Mouse (Mus musculus): ENCODE results near the gene Slc39a8. TPM values are rescaled to one million over a fixed set of nuclear protein-coding genes. Genes with fewer than 3 reads are reported as not detected.

The Slc39a8 gene
- total RNA-seq (2021), result 1 to 10 TPM; 2.3 to 3.1 TPM
- long read RNA-seq, experiment 1, partial matches to known transcripts, result 0 of 3 reads
- long read RNA-seq, experiment 1, other reads (novel, unspliced or antisense), result 0 of 3 reads
- long read RNA-seq, experiment 2, partial matches to known transcripts, result 0 of 2 reads
- long read RNA-seq, experiment 2, other reads (novel, unspliced or antisense), result 0 of 2 reads

DNA sequence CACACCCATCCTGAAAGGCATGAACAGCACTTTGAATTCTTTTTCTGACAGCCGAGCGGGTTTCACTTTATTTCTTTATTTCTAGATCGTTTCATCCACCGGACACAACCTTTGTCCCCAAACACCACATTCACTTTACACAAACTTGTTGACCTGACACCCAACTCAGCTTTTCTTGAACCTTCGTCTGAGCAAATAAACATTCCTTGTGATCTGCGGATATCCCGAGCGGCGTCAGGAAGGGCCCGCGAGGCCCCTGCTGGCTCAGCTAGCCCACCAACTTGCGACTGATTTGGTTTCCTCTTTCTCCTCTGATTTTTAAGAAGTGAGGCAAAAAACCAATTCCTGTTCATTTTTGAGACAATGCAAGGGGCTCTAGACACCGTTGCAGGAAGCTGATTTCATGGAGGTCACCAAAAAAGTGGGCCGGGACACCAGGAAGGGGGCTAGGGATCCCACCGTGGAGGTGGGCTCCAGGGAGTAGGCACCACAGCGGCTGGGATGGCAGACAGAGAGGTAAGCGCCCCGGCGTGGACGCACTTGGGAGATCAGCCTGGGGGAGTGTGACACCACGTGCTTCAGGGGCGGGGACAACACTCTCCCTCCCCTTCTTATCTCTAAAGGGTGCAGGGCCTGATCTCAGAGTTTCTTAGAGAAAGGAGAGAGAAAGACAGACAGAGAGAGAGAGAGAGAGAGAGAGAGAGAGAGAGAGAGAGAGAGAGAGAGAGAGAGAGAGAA is at the start of gene Slc39a8:
Gene Slc39a8, plus strand, starts transcription at position 264 of the 738 bp plus-strand sequence.
- DNase-seq (ENCODE audit: low spot score in 2 of 2), result peak; percentile 55 to 58

- DNase-seq (ENCODE audit: low spot score in 2 of 2), result no peak
Measured at GRCm38 (mm10) chr3:135785065-135785464, 40.0 kb upstream of the Slc39a8 start.

- DNase-seq (ENCODE audit: low spot score in 2 of 2), result no peak
Measured at GRCm38 (mm10) chr3:135796117-135796516, 29.0 kb upstream of the Slc39a8 start.

- DNase-seq (ENCODE audit: low spot score in 2 of 2), result no peak
Measured at GRCm38 (mm10) chr3:135798241-135798640, 26.8 kb upstream of the Slc39a8 start.

DNA sequence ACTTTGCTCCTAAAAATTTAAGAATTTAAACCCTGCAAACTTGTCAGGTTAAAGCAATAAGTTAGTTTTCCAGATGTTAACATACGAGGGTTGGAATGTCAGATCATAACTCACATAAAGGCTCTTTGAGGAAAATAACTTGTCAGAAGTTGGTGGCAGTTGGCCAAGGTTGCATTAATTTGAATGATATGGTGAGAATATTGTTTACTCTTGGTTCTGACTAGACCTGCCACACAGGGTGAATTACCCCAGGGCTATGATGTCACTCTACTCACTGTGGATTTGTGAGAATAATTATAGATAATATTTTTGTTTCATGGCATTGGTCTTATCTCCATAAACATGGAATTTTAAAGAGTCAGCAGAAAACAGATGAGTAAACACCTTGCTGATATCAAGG is 26.4 kb upstream of the Slc39a8 start:
- no peak for DNase-seq (ENCODE audit: low spot score in 2 of 2)

DNA sequence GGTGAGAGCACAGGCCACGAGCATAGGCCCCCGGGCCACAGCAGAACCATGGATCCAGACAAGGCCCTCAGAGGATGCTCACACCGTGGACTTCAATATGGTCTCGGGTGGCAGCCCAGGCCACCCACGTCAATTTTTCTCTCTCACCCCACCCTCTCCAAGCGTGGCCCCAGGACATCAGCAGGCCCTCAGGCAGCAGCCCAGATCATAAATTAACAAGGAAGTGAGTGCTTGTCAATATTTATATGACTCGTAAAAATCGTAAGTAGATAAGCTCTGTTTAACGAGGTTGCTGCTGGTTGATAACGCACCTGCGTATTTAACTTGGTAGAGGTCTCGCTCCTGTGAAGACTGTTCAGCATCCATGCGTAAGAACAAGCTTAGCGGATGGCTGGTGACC is 10.4 kb upstream of the Slc39a8 start:
- no peak for DNase-seq (ENCODE audit: low spot score in 2 of 2)

GRCm38 (mm10) chr3:135815973-135816727 is 8.9 kb upstream of the Slc39a8 start:
- no peak for DNase-seq (ENCODE audit: low spot score in 2 of 2)

GRCm38 (mm10) chr3:135817124-135817523 is 8.0 kb upstream of the Slc39a8 start:
- no peak for DNase-seq (ENCODE audit: low spot score in 2 of 2)

GRCm38 (mm10) chr3:135824436-135824835 is 643 bp upstream of the Slc39a8 start:
- no peak for DNase-seq (ENCODE audit: low spot score in 2 of 2)

DNA sequence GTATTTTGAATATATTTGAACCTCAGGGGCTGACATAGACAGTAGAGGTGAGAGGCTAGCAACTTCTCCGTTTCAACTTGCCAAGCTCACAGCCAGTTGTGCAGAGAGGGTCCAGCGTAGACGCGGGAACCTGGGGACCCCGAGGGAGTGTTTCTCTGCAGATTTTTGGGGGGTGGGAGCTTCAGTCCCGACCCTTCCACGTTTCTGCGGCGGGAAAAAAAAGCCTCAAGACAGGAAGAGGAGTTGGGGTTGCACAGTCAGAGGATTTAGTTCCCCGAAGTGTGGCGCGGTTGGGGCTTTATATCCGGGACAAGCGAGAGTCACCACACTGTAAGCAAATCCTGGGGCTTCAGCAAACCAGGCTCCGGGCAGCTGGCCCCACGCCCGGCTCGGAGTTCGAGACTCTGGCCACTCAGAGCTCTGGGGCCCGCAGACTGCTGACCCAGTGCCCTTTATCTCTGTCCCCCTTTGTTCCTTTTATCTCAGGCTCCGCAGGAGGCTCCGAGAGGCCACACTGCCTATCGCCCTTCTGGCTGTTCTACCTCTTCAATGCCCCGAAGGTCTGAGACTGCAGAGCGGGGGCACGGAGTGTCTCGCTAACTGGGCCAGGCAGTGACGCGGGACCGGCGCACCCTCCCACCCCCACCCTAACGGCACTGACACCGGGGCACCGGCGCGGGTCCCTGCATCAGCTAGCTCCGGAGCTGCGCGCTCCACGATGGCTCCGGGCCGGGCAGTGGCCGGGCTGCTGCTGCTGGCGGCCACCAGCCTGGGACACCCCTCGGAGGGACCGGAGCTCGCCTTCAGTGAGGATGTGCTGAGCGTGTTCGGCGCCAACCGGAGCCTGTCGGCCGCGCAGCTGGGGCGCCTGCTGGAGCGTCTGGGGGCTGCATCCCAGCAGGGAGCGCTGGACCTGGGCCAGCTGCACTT is 940 bp downstream of the Slc39a8 start:
- peak; percentile 21 to 22 for DNase-seq (ENCODE audit: low spot score in 2 of 2)

GRCm38 (mm10) chr3:135826684-135827249 is 1.7 kb downstream of the Slc39a8 start:
- no peak for DNase-seq (ENCODE audit: low spot score in 2 of 2)

DNA sequence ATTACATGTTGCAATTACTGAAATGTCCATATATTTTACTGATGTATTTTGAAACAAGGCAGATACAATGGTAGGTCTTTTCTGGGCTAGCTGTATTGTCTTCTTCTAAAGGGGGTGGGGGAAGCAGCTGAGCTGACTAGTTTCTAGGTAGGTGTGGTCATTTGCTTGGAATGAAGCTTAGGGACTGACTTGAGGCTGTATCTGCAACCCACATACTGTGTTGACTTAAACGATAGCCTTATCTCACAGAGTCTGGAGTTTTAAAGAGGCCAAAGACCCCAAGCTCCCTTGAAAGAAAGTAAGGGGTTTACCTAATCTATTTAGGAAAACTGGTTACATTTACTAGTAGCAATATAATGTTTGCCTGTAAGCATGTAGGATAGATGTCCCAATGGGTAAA is 2.9 kb downstream of the Slc39a8 start:
- DNase-seq (ENCODE audit: low spot score in 2 of 2), result no peak

GRCm38 (mm10) chr3:135832496-135832895 is 7.4 kb downstream of the Slc39a8 start:
- DNase-seq (ENCODE audit: low spot score in 2 of 2), result no peak

DNA sequence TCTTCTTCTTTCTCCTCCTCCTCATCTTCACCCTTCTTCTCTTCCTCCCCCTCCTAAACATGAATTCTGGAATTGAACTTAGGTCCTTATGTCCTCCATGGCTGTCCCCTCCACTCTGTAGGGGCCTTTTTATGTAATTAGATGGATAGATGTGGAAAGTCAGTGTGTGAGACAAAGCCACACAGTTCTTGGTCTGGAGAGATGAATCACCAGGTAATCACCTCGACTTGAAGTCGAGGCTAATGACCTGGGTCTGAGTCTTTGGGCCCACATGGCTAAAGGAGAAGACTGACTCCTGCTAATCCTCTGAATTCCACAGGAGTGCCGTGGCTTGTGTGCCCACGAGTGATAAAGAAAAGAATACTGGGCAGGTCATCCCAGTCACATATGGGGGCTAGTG is 7.8 kb downstream of the Slc39a8 start:
- DNase-seq (ENCODE audit: low spot score in 2 of 2), result no peak

- no peak for DNase-seq (ENCODE audit: low spot score in 2 of 2)
Measured at GRCm38 (mm10) chr3:135834988-135835387, 9.9 kb downstream of the Slc39a8 start.

- no peak for DNase-seq (ENCODE audit: low spot score in 2 of 2)
Measured at GRCm38 (mm10) chr3:135839535-135839934, 14.5 kb downstream of the Slc39a8 start.

DNA sequence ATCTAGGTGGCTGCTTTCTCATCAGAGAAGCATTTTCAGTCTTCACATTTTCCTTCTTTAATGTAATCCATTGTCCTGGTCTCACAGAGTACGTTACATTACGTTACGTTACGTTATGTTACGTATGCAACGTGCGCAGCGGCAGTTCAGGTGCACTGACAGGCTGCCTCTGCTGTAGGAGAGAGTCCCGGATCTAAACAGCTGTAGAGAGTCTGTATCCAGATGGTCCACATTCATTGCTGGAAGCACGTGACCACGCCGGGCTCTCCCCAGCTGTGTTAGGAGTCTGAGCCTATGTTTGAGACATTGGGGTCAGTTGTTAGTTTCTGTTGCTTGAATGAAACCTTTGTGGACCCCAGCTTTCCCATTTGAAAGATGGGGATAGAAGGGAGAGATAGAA is 15.1 kb downstream of the Slc39a8 start:
- DNase-seq (ENCODE audit: low spot score in 2 of 2), result no peak

DNA sequence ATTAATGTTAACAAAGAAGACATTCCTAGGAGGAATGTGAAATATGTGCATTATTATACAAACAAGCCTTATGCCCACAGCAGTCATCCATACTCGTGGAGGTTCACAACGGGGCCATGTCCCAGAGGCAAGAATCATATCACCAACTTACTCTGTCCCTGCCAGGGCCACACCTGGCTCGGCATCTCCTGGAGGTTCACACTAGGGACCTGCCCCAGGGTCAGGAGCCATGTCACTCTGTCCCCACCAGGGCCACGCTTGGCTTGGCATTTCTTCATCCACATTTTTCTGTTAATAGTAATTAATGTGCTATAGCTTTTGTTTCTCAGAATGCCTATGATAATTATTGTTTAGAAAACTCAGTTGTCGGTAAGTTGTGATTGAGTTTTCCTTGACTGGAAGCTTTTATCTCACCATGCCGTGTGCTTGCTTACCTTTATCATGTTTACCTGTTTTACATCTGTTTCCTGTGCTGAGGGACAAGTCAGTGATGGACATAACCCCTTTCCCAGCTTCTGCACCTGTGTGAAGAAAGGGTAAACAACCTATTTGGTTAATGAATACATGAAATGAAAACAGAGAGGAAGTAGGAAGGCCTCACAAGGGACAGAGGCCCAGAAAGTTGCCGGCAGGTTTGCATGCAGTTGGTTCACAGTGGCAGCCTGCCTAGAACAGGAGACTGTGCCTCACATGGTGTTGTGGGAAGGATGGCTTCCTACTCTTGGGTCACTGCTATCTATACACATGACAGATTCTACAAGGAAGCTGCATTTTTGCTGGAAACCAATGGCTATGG is 16.8 kb downstream of the Slc39a8 start:
- DNase-seq (ENCODE audit: low spot score in 2 of 2), result no peak

- DNase-seq (ENCODE audit: low spot score in 2 of 2), result no peak
Measured at GRCm38 (mm10) chr3:135843181-135843580, 18.1 kb downstream of the Slc39a8 start.

DNA sequence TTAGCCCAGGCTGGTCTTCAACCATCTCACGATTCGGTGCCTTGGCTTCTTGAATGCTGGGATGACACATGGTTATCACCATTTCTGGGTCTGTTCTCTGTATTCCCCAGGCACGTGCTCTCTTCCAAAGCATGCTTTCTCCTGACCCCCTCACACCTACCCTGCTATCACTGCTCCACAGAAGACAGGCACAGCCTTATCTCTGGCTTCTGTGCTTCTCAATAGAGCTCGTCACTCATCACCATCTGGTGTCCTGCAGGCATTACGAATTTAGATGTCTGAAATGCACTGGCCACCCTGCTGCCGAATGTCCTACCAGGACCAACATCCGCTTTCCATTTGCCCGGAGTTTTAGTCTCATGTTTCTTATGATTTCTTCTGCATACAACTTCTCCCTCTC is 18.6 kb downstream of the Slc39a8 start:
- DNase-seq (ENCODE audit: low spot score in 2 of 2), result no peak

Measured in left cerebral cortex, adult 18-20 months (tissue).